Mouse (Mus musculus): ENCODE data around the gene Prkcq.

DNA sequence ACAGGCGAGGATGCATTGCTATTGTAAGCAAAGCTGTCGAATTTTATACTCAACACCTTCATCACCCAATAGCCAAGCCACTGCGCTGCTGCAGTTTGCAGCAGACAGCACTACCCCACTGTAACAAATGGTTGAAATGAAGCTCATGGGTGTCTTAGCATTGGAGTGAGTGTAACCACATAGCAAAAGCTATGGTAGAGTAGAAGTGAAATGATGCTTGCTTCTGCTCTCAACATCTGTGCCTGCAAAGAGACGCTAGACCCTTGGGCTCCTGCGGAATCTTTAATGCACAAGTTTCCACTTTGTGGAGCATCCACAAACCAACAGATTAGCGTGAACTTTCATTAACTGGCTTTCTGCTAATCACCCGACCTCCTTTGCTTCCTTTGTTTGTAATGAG lies 74.0 kb downstream of the Prkcq start:
- TF ChIP-seq CTCF (conservative IDR thresholded peaks at IDR 0.05; ENCODE audit: low read length) (no peak), NANOG (IDR thresholded peaks at IDR 0.05; ENCODE audit: borderline replicate concordance, low read length) (no peak)
